In genomic region chr5:53956396-53957314, GRCm38 (mm10) we compare ENCODE assay signal across 22 mouse cellular contexts. TPM values are rescaled to one million over a fixed set of nuclear protein-coding genes. Genes with fewer than 3 reads are reported as not detected.
A peak's percentile ranks its signal among the peaks of the same experiment; 100 is the strongest.
DNase-seq lines count a peak whose midpoint lies in the region; ATAC-seq and TF ChIP-seq lines count a peak whose summit lies in the region.
"Had no signal": no experiment of that assay in that cellular context is flagged by ENCODE, and none has a peak within 500 bp of the region (broad histone marks: within the 10 kb centered on the region; RNA-seq: fewer than 3 reads in every experiment).

No protein-coding gene starts in this region.

- WGBS in kidney, embryonic 14.5 days: 36% methylated on average over 19 of the region's 19 CpGs
- WGBS in liver, adult 2 months: 36% methylated on average over 19 of the region's 19 CpGs
- 79% methylated on average over 19 of the region's 19 CpGs for WGBS in liver, embryonic 15.5 days (ENCODE audit: insufficient replicate concordance)
- 93% methylated on average over 19 of the region's 19 CpGs for WGBS in forebrain, embryonic 12.5 days

- H3K79me2 ChIP-seq in liver, adult 2 months (ENCODE audit: control insufficient read depth, insufficient read depth, low read length): no peaks in the 10 kb centered on the region

- H3K4me2 ChIP-seq in kidney, embryonic 14.5 days (replicated peaks; ENCODE audit: low read depth, low read length): peak overlapping the region; percentile 19
- H3K4me2 ChIP-seq in liver, embryonic 15.5 days: 0 out of 2 replicates have a peak overlapping the region, but pooled peaks have one; percentile 11
- H3K4me2 ChIP-seq in forebrain, embryonic 12.5 days: no peak overlapping the region
- H3K4me2 ChIP-seq: heart, embryonic 13.5 days; hindbrain, embryonic 15.5 days; limb, embryonic 15.5 days; stomach, embryonic 15.5 days had no signal

- peak; percentile 79 for ATAC-seq in kidney, embryonic 14.5 days (ENCODE audit: low FRiP score, low TSS enrichment)
- ATAC-seq in liver, embryonic 15.5 days (ENCODE audit: insufficient read depth): no peak
- ATAC-seq in forebrain, embryonic 12.5 days (ENCODE audit: low FRiP score): no peak
- ATAC-seq: intestine, postnatal 0 days had no signal

- peaks cover 23% of the 10 kb centered on the region for H3K4me1 ChIP-seq in kidney, embryonic 14.5 days (ENCODE audit: control insufficient read depth, insufficient read depth, low read length)
- peaks cover 19% of the 10 kb centered on the region for H3K4me1 ChIP-seq in liver, adult 2 months (ENCODE audit: control insufficient read depth, insufficient read depth, low read length)
- peaks cover under 1% of the 10 kb centered on the region; the same call in 1 of the 2 replicates for H3K4me1 ChIP-seq in liver, embryonic 15.5 days (replicated peaks)
- no peaks in the 10 kb centered on the region for H3K4me1 ChIP-seq in forebrain, embryonic 12.5 days
- H3K4me1 ChIP-seq: hindbrain, embryonic 15.5 days had no signal

- H3K4me3 ChIP-seq in kidney, embryonic 14.5 days (ENCODE audit: low read length): no peak overlapping the region
- no peak overlapping the region for H3K4me3 ChIP-seq in liver, adult 2 months (ENCODE audit: insufficient read depth, low read depth, low read length)
- no peak overlapping the region for H3K4me3 ChIP-seq in liver, embryonic 15.5 days (replicated peaks)
- H3K4me3 ChIP-seq in forebrain, embryonic 12.5 days (replicated peaks): no peak overlapping the region
- H3K4me3 ChIP-seq: gastrocnemius, adult 2 months; heart, embryonic 13.5 days; hindbrain, embryonic 15.5 days; limb, embryonic 15.5 days; stomach, embryonic 15.5 days had no signal

- TF ChIP-seq CTCF in liver, adult 2 months (IDR thresholded peaks at IDR 0.05; ENCODE audit: low read depth, low read length): no peak

- H3K9ac ChIP-seq in kidney, embryonic 14.5 days (ENCODE audit: low read depth, low read length): no peak overlapping the region
- H3K9ac ChIP-seq in liver, adult 2 months (ENCODE audit: low read depth, low read length): peak overlapping the region; percentile 42; the same call in 1 of the 2 replicates
- H3K9ac ChIP-seq in liver, embryonic 15.5 days: no peak overlapping the region
- no peak overlapping the region for H3K9ac ChIP-seq in forebrain, embryonic 12.5 days
- H3K9ac ChIP-seq: heart, embryonic 13.5 days; hindbrain, embryonic 15.5 days; limb, embryonic 15.5 days; stomach, embryonic 15.5 days had no signal

- TF ChIP-seq POLR2A in liver, adult 2 months (IDR thresholded peaks at IDR 0.05; ENCODE audit: extremely low read depth, insufficient read depth, low read length): no peak

- no peak for DNase-seq in kidney, adult 8-10 months
- DNase-seq in liver, adult 2 months (ENCODE audit: extremely low read depth, low read depth, low spot score): peak; percentile 77
- DNase-seq in liver: no peak
- no peak for DNase-seq in urinary bladder, adult 18-20 months (ENCODE audit: low spot score in 2 of 2)
- DNase-seq: cerebellum, adult 18-20 months; cerebellum, postnatal 25 days; embryo, embryonic 11 days; gastrocnemius, adult 2 months; heart, postnatal 4 days; layer of hippocampus, adult 9-11 months; lung, postnatal 10 days; right cerebral cortex, postnatal 25 days; thymus, adult 18-20 months; thymus, postnatal 4 days had no signal

- no peaks in the 10 kb centered on the region for H3K36me3 ChIP-seq in kidney, embryonic 14.5 days (ENCODE audit: control insufficient read depth, insufficient read depth, low read length)
- H3K36me3 ChIP-seq in liver, adult 2 months (ENCODE audit: control insufficient read depth, insufficient read depth, low read length): no peaks in the 10 kb centered on the region
- H3K36me3 ChIP-seq in liver, embryonic 15.5 days (replicated peaks): no peaks in the 10 kb centered on the region
- H3K36me3 ChIP-seq in forebrain, embryonic 12.5 days (replicated peaks): no peaks in the 10 kb centered on the region
- H3K36me3 ChIP-seq: heart, embryonic 13.5 days; hindbrain, embryonic 15.5 days; limb, embryonic 15.5 days; stomach, embryonic 15.5 days had no signal

- no peaks in the 10 kb centered on the region for H3K27me3 ChIP-seq in kidney, embryonic 14.5 days (ENCODE audit: control insufficient read depth, insufficient read depth, low read length)
- H3K27me3 ChIP-seq in liver, adult 2 months (ENCODE audit: control insufficient read depth, insufficient read depth, low read length): no peaks in the 10 kb centered on the region
- no peaks in the 10 kb centered on the region for H3K27me3 ChIP-seq in liver, embryonic 15.5 days
- no peaks in the 10 kb centered on the region for H3K27me3 ChIP-seq in forebrain, embryonic 12.5 days
- H3K27me3 ChIP-seq: heart, embryonic 13.5 days; hindbrain, embryonic 15.5 days; limb, embryonic 15.5 days; stomach, embryonic 15.5 days had no signal

- H3K9me3 ChIP-seq in kidney, embryonic 14.5 days (ENCODE audit: control insufficient read depth, low read length): no peaks in the 10 kb centered on the region
- no peaks in the 10 kb centered on the region for H3K9me3 ChIP-seq in liver, embryonic 15.5 days (replicated peaks)
- no peaks in the 10 kb centered on the region for H3K9me3 ChIP-seq in forebrain, embryonic 12.5 days
- H3K9me3 ChIP-seq: heart, embryonic 13.5 days; hindbrain, embryonic 15.5 days; limb, embryonic 15.5 days; stomach, embryonic 15.5 days had no signal

- peak overlapping the region; percentile 67 for H3K27ac ChIP-seq in kidney, embryonic 14.5 days (ENCODE audit: low read depth, low read length)
- peak overlapping the region; percentile 97 for H3K27ac ChIP-seq in liver, adult 2 months (replicated peaks; ENCODE audit: insufficient read depth, low read depth, low read length)
- H3K27ac ChIP-seq in liver, embryonic 15.5 days (replicated peaks): peak overlapping the region; percentile 48
- no peak overlapping the region for H3K27ac ChIP-seq in forebrain, embryonic 12.5 days
- H3K27ac ChIP-seq: gastrocnemius, adult 2 months; heart, embryonic 13.5 days; hindbrain, embryonic 15.5 days; limb, embryonic 15.5 days; stomach, embryonic 15.5 days had no signal

RNA-seq across cellular contexts. Expression of gene Stim2, which starts 41.6 kb away (rescaled TPM):
- polyA plus RNA-seq in kidney, embryonic 14.5 days (2014; fragmentation: Nextera tagmentation; extraction: Ambion mirVana): 16.5 and 26.0 TPM in 2 replicates
- total RNA-seq in liver, adult 2 months (2014; rRNA removed): 13.2 and 13.7 TPM in 2 replicates
- polyA plus RNA-seq in liver, adult 2 months (2012; rRNA removed): 7.1 and 12.2 TPM in 2 replicates
- polyA plus RNA-seq in liver, embryonic 15.5 days (2015; fragmentation: Nextera tagmentation; extraction: Ambion mirVana): 5.0 and 5.3 TPM in 2 replicates
- polyA plus RNA-seq in forebrain, embryonic 12.5 days (2016; fragmentation: Nextera tagmentation; extraction: Ambion mirVana): 21.8 and 22.6 TPM in 2 replicates
